Mouse (Mus musculus): ENCODE measurements around the gene Hpd. TPM values are rescaled to one million over a fixed set of nuclear protein-coding genes. Genes with fewer than 3 reads are reported as not detected.

Hpd gene
- polyA plus RNA-seq, 1 experiment from 2014 or later = not detected

DNA sequence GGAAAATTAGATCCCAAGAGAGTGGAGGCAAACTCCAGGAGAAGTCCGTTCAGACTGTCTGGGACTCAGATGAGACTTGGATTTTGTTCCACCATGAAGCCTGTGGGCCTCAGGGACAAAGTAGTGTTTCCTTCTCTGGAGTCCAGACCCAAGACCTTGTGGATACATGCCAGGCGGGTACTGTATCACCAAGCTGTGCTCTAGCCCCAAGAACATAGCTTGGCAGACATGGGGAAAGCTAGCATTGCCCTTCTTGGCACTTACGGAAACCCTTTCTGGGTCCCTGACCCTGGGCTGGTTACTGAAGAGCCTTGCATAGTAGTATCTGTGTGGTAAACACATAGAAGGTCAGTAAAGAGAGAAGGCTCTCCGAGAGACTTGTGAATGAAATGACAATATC, 23.1 kb downstream of the Hpd start:
- H3K4me3 ChIP-seq (ENCODE audit: low read depth, low read length) = no peak overlapping the region
- H3K36me3 ChIP-seq (ENCODE audit: control insufficient read depth, insufficient read depth, low read length) = peaks cover 94% of the 10 kb centered on the region

DNA sequence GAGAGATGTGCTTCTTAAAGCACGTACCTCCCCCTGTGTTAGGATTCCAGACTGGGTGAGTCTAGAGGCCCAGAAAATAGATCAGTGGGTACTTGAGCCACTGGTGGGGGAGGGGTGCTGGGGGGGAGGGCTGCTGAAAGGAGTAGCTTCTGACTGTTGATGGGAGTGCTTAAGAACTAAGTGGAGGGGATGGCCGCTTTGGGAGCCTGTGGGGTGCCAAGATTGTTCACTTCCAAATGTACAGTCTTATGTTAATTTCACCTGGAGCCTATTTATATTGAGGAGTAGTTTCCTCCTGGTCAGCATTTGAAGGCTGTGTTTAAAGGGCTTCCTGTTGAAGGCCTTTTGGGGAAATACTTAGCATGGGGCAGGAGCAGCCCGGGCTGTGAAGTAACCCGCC, 24.6 kb downstream of the Hpd start:
- Histone ChIP-seq H3K27ac (replicated peaks; ENCODE audit: low read depth, low read length) (no peak overlapping the region), H3K4me3 (ENCODE audit: low read depth, low read length) (no peak overlapping the region), H3K4me2 (ENCODE audit: low read depth, low read length) (no peak overlapping the region), H3K9me3 (ENCODE audit: control insufficient read depth, low read length) (no peaks in the 10 kb centered on the region), H3K4me1 (ENCODE audit: control insufficient read depth, insufficient read depth, low read length) (no peaks in the 10 kb centered on the region), H3K9ac (ENCODE audit: low read depth, low read length) (no peak overlapping the region; the same call in 1 of the 2 replicates), H3K36me3 (ENCODE audit: control insufficient read depth, insufficient read depth, low read length) (peaks cover 94% of the 10 kb centered on the region), H3K27me3 (replicated peaks; ENCODE audit: control insufficient read depth, insufficient read depth, low read length) (no peaks in the 10 kb centered on the region)
- DNase-seq (ENCODE audit: low spot score) (no peak), ATAC-seq (ENCODE audit: low read depth) (no peak)
- 84% methylated on average over 4 of the region's 4 CpGs for WGBS

More for the DNA sequence above, 23.1 kb downstream of the Hpd start:
- ATAC-seq (ENCODE audit: low read depth) (no peak), DNase-seq (ENCODE audit: low spot score) (no peak)
- H3K27ac ChIP-seq (replicated peaks; ENCODE audit: low read depth, low read length) = no peak overlapping the region
- H3K9ac ChIP-seq (ENCODE audit: low read depth, low read length) = no peak overlapping the region
- WGBS = 90% methylated on average over 4 of the region's 4 CpGs
- no peaks in the 10 kb centered on the region for H3K9me3 ChIP-seq (ENCODE audit: control insufficient read depth, low read length)
- no peaks in the 10 kb centered on the region for H3K27me3 ChIP-seq (replicated peaks; ENCODE audit: control insufficient read depth, insufficient read depth, low read length)
- no peaks in the 10 kb centered on the region for H3K4me1 ChIP-seq (ENCODE audit: control insufficient read depth, insufficient read depth, low read length)
- no peak overlapping the region for H3K4me2 ChIP-seq (ENCODE audit: low read depth, low read length)

DNA sequence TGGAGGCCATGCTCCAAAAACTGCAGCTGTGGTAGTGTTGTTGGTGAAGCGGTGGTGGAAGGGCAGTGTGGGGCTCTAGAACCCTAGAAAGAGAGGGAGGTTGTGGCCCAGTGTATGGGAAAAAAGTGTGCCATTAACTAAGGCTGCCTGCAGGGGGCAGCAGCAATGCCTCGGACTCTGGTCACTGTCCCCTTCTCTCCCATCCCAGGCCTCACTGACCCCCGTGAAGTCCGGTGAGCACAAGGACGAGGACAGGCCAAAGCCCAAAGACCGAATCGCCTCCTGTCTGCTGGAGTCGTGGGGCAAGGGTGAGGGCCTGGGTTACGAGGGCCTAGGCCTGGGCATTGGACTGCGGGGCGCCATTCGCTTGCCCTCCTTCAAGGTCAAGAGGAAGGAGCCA, 25.8 kb downstream of the Hpd start:
- ATAC-seq (ENCODE audit: low read depth) (no peak), DNase-seq (ENCODE audit: low spot score) (no peak)
- no peaks in the 10 kb centered on the region for H3K27me3 ChIP-seq (replicated peaks; ENCODE audit: control insufficient read depth, insufficient read depth, low read length)
- H3K4me2 ChIP-seq (ENCODE audit: low read depth, low read length) = no peak overlapping the region
- no peak overlapping the region for H3K9ac ChIP-seq (ENCODE audit: low read depth, low read length)
- no peaks in the 10 kb centered on the region for H3K4me1 ChIP-seq (ENCODE audit: control insufficient read depth, insufficient read depth, low read length)
- peaks cover 94% of the 10 kb centered on the region for H3K36me3 ChIP-seq (ENCODE audit: control insufficient read depth, insufficient read depth, low read length)
- no peak overlapping the region for H3K4me3 ChIP-seq (ENCODE audit: low read depth, low read length)
- H3K27ac ChIP-seq (replicated peaks; ENCODE audit: low read depth, low read length) = no peak overlapping the region
- 84% methylated on average over 11 of the region's 12 CpGs for WGBS
- no peaks in the 10 kb centered on the region for H3K9me3 ChIP-seq (ENCODE audit: control insufficient read depth, low read length)

DNA sequence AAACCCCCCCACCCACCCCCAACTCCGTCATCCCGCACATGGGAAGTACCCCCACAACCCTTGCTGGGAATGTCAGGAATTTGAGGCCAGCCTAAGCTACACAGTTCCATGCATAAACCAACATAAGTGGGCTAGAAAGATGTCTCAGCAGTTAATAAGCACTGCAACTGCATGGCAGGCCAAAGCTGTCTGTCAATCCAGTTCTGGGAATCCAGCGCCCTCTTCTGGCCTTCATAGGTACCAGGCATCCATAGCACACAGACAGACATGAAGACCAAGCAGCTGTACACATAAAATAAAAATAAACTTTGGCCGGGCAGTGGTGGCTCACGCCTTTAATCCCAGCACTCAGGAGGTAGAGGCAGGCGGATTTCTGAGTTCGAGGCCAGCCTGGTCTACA, 27.1 kb downstream of the Hpd start:
- Histone ChIP-seq H3K4me2 (ENCODE audit: low read depth, low read length) (no peak overlapping the region), H3K9me3 (ENCODE audit: control insufficient read depth, low read length) (no peaks in the 10 kb centered on the region), H3K27ac (replicated peaks; ENCODE audit: low read depth, low read length) (no peak overlapping the region), H3K27me3 (replicated peaks; ENCODE audit: control insufficient read depth, insufficient read depth, low read length) (no peaks in the 10 kb centered on the region), H3K4me3 (ENCODE audit: low read depth, low read length) (no peak overlapping the region), H3K9ac (ENCODE audit: low read depth, low read length) (no peak overlapping the region), H3K36me3 (ENCODE audit: control insufficient read depth, insufficient read depth, low read length) (peaks cover 91% of the 10 kb centered on the region), H3K4me1 (ENCODE audit: control insufficient read depth, insufficient read depth, low read length) (peaks cover 6% of the 10 kb centered on the region)
- DNase-seq (ENCODE audit: low spot score) (peak; percentile 84), ATAC-seq (ENCODE audit: low read depth) (peak; percentile 51; the same call in 1 of the 2 replicates)
- WGBS = 43% methylated on average over 6 of the region's 7 CpGs

DNA sequence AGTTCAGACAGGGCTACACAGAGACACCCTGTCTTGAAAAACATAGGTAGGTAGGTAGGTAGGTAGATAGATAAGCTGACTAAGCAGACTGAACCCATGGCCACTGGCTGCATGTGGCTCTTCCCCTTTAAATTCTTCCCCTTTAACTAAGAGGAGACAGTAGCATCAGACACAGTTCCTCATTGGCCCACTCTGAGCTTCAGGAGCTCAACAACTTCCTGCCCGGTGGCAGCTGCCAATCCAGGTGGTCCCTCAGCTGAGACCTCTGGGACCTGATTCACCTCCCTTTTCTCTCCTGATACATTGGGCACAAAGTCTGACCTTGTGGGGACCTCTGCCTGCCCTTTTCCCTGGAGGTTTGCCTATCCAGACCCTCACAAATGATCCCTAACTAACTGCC, 29.6 kb downstream of the Hpd start:
- ATAC-seq (ENCODE audit: low read depth) = no peak
- WGBS = 84% methylated on average over 1 of the region's 1 CpGs
- peaks cover 19% of the 10 kb centered on the region for H3K4me1 ChIP-seq (ENCODE audit: control insufficient read depth, insufficient read depth, low read length)
- H3K9me3 ChIP-seq (ENCODE audit: control insufficient read depth, low read length) = no peaks in the 10 kb centered on the region
- no peak overlapping the region for H3K27ac ChIP-seq (replicated peaks; ENCODE audit: low read depth, low read length)
- no peak overlapping the region for H3K4me3 ChIP-seq (ENCODE audit: low read depth, low read length)
- peaks cover 88% of the 10 kb centered on the region for H3K36me3 ChIP-seq (ENCODE audit: control insufficient read depth, insufficient read depth, low read length)
- no peaks in the 10 kb centered on the region for H3K27me3 ChIP-seq (replicated peaks; ENCODE audit: control insufficient read depth, insufficient read depth, low read length)
- no peak overlapping the region for H3K4me2 ChIP-seq (ENCODE audit: low read depth, low read length)
- 0 out of 2 replicates have a peak overlapping the region, but pooled peaks have one; percentile 8 for H3K9ac ChIP-seq (ENCODE audit: low read depth, low read length)
- DNase-seq (ENCODE audit: low spot score) = no peak

DNA sequence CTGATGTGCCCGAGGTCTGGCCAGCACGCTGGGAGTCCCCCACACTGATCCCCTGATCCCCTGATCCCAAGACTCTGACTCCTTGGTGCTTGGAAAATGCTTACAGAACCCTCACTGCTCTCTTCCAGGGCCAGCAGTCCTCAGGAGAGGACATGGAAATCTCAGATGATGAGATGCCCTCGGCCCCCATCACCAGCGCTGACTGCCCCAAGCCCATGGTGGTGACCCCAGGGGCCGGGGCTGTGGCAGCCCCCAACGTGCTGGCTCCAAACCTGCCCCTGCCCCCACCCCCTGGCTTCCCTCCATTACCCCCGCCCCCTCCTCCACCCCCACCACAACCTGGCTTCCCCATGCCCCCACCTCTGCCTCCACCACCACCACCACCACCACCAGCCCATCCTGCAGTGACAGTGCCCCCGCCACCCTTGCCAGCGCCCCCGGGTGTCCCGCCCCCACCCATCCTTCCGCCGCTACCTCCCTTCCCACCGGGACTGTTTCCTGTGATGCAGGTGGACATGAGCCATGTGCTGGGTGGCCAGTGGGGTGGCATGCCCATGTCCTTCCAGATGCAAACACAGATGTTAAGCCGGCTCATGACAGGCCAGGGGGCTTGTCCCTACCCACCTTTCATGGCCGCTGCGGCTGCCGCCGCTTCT, 30.7 kb downstream of the Hpd start:
- Histone ChIP-seq H3K4me2 (ENCODE audit: low read depth, low read length) (no peak overlapping the region), H3K36me3 (ENCODE audit: control insufficient read depth, insufficient read depth, low read length) (peaks cover 88% of the 10 kb centered on the region), H3K4me1 (ENCODE audit: control insufficient read depth, insufficient read depth, low read length) (peaks cover 19% of the 10 kb centered on the region), H3K27ac (replicated peaks; ENCODE audit: low read depth, low read length) (no peak overlapping the region), H3K4me3 (ENCODE audit: low read depth, low read length) (no peak overlapping the region), H3K9ac (ENCODE audit: low read depth, low read length) (no peak overlapping the region), H3K27me3 (replicated peaks; ENCODE audit: control insufficient read depth, insufficient read depth, low read length) (no peaks in the 10 kb centered on the region), H3K9me3 (ENCODE audit: control insufficient read depth, low read length) (no peaks in the 10 kb centered on the region)
- no peak for DNase-seq (ENCODE audit: low spot score)
- 93% methylated on average over 16 of the region's 19 CpGs for WGBS
- no peak for ATAC-seq (ENCODE audit: low read depth)

DNA sequence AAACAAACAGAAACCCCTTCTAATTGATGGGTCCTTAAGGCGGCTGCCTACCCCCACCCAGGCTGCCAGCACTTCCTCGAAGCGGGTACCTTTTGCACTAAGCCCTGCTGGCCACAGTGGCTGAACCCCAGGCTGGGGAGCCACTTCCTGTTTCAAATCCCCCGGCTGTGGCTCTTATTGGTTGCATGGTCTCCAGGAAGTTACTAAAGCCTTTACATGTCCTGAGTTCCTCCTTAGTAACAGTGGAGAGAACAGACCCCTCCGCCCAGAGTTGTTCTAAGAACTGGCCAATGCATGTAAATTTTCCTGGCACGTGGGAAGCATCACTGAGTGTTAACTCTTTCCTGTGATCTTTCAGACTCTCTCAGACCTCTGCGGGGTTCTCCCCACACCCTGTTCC, 31.4 kb downstream of the Hpd start:
- Histone ChIP-seq H3K4me2 (ENCODE audit: low read depth, low read length) (peak overlapping the region; percentile 55), H3K9me3 (ENCODE audit: control insufficient read depth, low read length) (no peaks in the 10 kb centered on the region), H3K4me1 (ENCODE audit: control insufficient read depth, insufficient read depth, low read length) (peaks cover 19% of the 10 kb centered on the region), H3K27ac (replicated peaks; ENCODE audit: low read depth, low read length) (no peak overlapping the region), H3K9ac (ENCODE audit: low read depth, low read length) (peak overlapping the region; percentile 34), H3K36me3 (ENCODE audit: control insufficient read depth, insufficient read depth, low read length) (peaks cover 87% of the 10 kb centered on the region), H3K4me3 (ENCODE audit: low read depth, low read length) (peak overlapping the region; percentile 32; the same call in 1 of the 2 replicates), H3K27me3 (replicated peaks; ENCODE audit: control insufficient read depth, insufficient read depth, low read length) (no peaks in the 10 kb centered on the region)
- DNase-seq (ENCODE audit: low spot score) (peak; percentile 76), ATAC-seq (ENCODE audit: low read depth) (no peak)
- WGBS = 37% methylated on average over 7 of the region's 7 CpGs

DNA sequence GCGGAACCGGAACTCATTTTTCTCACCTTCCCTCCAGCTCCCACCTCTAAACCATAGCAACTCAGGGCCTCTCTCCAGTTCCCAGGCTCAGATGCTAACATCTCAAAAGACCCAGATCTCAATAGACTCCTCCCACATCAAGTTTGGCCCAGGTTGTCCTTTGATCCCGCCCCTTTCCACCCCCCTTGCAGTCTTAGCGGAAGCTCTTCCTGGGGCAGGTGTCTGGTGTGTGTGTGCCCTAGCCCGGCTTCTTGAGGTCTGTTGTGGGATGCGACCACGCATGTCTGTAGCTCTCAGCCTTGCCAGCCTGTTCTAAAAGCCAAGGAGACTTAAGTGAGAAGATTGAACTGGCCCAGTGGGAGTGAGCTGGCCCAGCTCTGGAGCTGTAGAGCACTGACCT, 31.9 kb downstream of the Hpd start:
- DNase-seq (ENCODE audit: low spot score) (no peak), ATAC-seq (ENCODE audit: low read depth) (no peak)
- H3K4me3 ChIP-seq (ENCODE audit: low read depth, low read length) = peak overlapping the region; percentile 32
- H3K9me3 ChIP-seq (ENCODE audit: control insufficient read depth, low read length) = no peaks in the 10 kb centered on the region
- H3K4me2 ChIP-seq (ENCODE audit: low read depth, low read length) = peak overlapping the region; percentile 55
- H3K9ac ChIP-seq (ENCODE audit: low read depth, low read length) = peak overlapping the region; percentile 34
- no peak overlapping the region for H3K27ac ChIP-seq (replicated peaks; ENCODE audit: low read depth, low read length)
- peaks cover 88% of the 10 kb centered on the region for H3K36me3 ChIP-seq (ENCODE audit: control insufficient read depth, insufficient read depth, low read length)
- H3K4me1 ChIP-seq (ENCODE audit: control insufficient read depth, insufficient read depth, low read length) = peaks cover 21% of the 10 kb centered on the region
- WGBS = 36% methylated on average over 7 of the region's 7 CpGs
- H3K27me3 ChIP-seq (replicated peaks; ENCODE audit: control insufficient read depth, insufficient read depth, low read length) = no peaks in the 10 kb centered on the region

Measured in embryonic facial prominence, embryonic 14.5 days (tissue).